Mouse (Mus musculus): Measurements from ENCODE around the gene Tmem233.

The Tmem233 gene

DNA sequence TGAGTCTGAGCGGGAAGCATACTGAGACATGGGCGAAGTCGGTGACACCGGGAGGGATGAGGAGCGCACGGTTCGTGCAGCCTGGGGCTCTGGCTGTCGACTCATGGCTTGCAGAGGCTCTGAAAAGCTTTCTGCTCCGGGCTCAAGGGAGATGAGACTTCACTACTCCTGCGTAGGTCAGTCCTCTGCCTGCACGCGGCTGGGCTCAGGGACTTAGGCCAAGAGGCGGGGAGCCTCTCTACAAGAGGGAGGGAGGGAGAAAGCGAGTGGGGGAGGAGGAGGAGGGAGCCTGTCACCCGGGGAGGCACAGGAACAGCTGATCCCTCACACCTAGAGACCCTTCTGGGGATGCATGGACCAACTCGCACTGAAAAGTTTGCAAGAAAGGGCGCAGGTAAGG lies at the start of gene Tmem233:
Tmem233 (minus strand) TSS at position 164 of the 400 bp plus-strand sequence.
- no peak for DNase-seq

DNA sequence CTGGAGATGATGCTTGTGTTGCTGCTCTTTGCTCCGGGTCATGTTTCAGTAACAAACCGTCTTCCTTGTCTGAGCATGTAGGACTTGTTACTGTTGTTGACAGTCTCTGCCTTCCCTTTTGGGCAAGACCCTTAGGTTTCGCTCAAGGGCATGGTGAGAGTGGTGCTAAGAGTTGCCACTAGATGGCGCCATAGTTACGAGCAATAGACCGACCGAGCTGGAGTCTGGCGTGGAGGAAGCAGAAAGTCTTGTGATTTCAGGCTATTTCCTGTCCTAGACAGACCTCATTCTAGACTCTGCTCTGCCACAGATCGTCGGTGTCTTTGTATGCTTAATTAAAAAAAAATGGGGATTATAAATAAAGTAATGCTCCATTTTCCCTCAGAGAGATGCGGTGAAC lies 40.3 kb upstream of the Tmem233 start:
- peak; percentile 78 for DNase-seq

DNA sequence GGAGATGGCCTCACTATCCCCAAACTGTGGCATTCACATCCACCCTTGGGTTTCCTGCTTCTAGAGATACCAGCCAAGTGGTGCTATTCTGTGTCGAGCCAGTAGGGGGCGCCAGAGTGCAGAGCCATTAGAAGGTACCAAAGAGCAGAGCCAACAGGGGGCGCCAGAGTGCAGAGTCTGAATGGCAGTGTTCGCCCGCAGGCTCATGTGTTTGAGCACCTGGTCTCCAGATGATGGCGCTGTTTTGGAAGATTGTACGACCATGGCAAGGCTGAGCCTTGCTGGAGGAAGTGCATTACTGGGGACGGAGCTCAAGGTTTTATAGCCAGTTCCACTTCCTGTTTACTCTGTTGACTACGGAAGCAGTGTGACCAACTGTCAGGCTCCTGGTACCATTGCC lies 33.5 kb upstream of the Tmem233 start:
- DNase-seq: peak; percentile 68

DNA sequence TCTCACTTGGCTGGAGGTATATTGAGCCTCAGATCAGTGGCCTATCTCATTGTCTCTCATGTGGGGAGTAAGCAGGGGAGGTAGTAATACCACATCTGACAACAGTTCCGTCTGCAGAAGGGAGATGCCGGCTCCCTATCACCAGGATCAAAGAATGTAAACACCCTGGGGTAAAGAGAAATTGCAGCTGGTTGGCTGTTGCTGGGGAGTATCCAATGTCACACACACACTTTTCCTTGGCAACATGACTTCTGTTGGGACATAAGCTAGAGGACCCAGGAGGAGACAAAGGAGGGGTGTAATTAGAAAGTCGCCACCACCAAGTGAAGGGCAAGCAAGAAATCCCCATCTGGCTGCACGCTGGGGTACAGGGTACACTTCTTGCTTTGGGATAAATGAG lies 33.1 kb upstream of the Tmem233 start:
- no peak for DNase-seq

DNA sequence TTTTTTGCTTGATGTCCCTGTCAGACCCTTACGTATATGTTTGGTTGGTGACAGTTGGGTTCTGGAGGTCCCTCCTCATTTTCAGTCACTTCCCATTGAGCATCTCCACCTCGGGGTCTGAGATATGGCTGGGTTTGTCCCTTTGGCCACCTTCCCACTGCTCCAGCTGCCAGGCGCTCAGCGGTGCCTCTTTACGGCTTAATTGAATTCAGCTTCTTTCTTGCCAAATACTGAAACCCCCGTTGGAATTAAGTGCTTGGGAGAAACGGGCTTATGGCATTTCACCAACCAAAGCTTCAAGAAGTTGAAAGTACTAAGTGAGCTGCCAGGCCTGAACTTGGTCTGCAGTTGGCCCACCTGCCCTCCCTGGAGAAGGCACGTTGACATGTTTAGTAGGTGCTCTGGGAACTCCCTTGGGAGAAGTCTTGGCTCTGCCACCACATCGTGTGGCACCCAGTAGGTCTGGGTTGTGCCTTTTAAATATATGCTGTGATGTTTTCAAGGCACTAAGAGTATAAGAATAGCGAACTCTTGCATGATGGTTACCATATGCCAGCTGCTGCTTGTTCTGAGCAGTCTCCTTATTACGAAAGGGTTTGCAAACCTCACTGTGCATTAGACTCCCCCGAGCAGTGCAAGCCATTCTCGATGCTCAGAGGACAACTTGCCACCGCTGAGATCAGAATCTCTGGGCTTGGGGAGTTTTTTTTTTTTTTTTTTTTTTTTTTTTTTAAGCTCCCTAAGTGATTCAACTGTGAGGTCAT lies 32.2 kb upstream of the Tmem233 start:
- DNase-seq: no peak

DNA sequence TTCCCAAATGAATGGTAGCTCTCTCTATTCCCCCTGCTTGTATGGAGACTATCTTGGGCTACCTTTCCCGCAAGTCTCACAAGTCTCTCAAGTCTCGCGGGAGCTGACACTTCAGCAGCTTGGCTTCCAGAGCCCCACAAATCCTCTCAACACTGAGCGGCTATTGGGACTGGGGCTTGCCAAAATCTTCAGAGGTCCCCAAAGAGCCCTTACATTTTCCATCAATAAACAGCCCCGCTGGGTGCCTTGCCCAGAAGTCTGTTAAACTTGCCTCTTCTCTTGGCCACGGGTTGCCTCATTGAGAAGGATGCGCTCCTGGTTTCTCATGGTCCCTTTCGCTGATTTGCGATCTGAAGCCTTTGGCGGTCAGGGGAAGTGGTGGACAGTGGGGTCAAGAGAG lies 25.6 kb upstream of the Tmem233 start:
- no peak for DNase-seq

DNA sequence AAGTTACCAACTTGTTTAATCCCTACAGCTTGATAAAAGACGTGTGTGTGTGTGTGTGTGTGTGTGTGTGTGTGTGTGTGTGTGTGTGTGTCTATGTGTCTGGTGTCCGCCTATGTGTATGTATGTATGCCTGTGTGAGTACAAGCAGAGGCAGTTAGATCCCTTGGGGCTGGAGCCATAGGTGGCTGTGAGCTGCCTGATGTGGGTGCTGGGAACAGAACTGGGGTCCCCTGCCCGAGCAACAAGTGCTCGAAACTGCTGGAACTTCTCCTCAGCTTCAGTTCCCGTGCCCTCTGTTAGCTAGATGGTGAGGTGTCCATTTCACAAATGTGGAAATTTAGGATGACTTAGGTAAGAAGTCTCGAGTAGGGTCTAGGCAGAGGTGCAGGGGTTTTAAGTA lies 1.2 kb upstream of the Tmem233 start:
- no peak for DNase-seq

DNA sequence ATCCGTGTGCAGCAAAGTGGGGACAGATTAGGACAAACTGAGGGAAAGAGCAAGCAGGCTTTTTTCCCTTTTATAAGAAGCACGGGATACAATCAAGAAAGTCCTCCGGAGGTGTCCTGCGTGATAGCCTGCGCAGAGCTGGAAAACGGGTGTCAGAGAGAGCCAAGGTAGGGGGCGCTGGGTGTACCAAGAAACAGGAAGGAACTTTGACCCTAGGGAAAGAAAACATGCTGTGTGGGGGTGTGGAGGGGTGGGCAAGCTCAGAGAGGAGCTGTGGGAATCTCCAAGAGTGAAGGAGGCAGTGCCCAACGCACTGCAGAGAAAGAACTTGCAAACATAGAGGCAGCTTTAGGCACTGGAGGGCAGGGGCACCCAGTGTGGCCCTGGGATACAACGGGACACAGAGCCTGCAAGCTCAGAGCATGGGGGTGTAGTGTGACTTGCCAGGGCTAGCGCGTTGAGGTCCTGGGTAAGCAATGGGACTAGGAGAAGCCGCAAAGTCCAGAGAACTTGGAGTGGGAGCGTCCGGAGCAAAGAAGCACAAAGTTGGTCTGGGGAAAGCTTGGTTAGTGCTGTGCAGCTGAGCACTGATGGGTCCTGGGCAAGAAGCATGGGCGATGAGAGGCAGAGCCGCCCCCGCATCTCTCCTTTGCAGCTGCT lies 673 bp downstream of the Tmem233 start:
- no peak for DNase-seq

DNA sequence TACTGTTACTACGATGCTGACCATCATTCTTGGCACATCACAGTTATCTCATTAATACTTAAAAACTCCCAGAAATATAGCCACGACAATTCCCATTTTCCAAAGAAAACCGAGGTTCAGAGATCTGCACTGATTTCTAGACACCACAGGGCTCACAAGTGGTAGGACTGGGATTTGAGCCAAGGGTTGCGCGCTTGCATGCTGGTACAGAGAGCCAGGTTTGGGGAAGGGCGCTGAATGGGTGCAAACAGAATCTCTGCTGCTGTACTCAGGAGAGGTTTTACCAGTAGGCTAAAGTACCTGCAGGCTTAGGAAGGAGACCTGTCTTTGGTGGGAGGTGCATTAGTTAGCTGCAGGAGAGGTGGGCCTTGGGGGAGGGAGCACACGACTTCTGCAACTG lies 1.4 kb downstream of the Tmem233 start:
- DNase-seq: no peak

DNA sequence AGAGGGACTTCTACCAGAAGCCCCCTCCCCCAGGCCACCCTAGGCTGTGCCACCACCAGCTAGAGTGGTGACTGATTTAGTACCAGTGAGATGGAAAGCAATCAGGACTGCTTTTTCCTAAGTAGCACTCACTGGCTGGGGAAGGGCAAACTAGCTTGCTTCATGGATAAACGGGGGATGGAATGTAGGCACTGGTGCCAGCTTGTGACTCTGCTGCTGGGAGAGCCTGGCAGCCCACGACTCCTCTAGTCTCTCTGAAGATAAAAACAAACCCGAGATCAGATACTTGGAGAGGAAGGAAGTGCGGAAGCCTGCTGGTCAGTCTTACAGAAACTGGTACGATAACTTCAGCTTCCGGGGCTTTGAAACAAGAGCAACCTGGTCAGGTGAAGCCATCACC lies 2.3 kb downstream of the Tmem233 start:
- no peak for DNase-seq

DNA sequence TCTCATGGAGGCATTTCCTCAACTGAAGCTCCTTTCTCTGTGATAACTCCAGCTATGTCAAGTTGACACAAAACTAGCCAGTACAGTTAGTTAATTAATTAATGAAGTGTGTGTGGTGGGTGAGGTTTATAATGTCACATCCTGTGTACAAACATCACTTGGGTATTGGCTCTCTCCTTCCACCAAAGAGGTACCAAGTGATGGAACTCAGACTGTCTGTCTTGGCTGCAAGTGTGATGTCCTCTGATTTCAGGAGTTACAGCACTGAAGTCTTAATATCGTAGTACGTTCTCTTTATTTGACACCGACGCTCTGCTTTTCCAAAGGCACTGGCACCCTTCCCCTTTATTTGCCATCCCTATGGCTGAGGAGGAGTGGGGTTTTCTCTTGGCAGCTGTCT lies 13.4 kb downstream of the Tmem233 start:
- no peak for DNase-seq

DNA sequence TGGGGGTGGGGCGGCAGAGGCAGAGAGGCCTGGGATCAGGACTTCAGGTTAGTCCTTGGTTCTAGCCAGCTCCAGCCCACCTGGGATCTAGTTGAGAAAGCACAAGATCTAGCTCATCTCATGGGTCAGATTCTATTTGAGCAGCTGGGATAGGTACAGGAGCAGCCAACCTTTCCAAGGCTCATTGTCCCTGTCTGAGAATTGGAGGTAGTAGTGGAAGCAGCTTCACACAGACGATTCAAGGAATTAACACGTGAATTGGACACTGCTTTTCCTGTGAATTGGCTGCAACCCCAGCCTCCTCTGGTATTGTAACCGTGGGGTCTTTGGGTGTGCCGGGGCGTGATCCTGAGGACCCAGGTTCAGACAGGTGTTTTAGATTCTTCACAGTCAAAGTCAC lies 30.2 kb downstream of the Tmem233 start:
- no peak for DNase-seq

DNA sequence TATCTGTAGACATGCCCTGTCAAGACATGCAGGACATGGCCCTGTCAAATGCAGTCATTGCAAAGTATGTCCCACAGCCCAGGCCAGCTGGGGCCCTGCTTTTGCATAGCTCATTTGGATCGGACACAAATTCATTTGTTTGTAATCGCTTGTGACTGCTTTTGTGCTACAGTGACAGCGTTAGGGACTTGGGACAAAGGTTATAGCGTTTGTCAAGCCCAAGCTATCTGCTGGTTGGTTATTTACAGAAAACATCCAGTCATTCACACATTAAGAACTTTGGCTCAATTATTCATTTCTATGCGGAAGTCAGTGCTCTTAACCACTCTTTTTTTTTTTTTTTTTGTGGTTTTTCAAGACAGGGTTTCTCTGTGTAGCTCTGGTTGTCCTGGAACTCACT lies 30.9 kb downstream of the Tmem233 start:
- DNase-seq: no peak

DNA sequence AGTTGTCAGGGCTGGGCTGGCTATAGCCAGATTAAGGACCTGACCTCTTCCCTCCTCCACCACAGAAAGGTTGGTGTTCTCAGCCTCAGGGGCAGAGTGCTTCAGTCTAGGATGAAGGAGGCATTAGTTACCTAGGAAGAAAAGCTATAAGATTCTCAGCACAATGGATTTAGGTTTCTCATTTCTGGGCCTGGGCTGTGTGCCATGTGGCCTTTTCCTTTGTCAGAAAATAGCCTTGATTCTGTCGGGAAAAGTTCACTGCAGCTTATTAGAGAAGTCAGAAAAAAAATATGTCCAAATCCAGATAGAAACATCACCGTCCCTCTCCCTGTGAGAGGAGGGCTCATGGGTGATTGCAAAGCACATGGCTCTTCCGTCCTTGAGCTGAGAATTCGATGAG lies 33.2 kb downstream of the Tmem233 start:
- no peak for DNase-seq

DNA sequence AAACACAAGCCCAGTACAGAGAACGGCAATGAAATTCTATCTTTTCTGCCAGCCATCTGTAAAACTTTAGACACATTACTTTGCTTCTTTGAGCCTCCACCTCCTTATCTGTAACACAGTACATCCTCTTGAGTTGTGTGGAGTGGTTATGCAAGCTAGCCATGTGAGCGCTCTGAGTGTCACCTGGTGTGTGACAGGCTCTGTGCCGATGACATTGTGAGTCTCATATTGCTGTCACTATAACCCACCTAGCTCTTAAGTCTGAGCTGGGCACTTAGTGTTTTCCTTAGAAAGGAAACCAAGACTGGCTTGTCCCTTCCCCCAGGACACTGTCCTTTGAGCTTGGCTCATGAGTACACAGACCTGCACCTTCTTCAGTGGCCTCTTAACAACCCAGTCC lies 34.7 kb downstream of the Tmem233 start:
- DNase-seq: no peak

DNA sequence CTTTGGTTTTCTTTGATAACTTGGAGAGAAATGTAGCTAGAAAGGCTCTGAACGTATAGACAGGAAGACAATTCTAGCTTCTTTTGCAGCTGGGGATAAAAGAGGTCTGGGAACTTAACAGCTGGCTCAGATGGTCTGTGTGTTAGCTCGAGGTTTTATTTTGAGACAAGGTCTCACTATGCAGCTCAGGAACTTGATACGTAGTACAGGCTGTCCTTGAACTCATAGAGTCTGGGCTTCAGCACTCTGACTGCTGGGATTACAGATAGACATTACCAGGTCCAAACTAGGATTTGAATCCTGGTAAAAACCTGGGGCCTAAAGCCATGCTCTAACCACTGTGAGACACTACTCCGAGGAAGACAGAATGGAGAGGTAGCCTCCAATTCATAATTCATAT lies 36.8 kb downstream of the Tmem233 start:
- no peak for DNase-seq

DNA sequence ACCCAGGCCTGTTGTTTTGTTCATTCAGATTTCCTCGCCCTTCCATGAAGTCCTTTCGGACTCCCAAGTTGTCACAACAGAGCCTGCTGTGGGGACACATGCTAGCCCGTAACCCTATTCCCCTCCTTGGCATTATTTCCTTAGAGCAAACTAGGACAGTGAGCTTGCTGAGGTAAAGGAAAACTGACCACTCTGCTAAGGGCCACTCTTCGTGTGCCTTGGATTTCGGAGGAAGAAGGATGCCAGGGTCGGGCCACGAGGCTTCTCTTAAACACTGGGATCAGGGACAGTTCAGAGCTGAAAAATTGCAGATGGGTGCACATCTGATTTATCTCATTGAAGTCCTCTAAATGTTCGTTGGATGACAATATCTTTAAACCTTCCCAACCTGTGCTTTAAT lies 37.5 kb downstream of the Tmem233 start:
- DNase-seq: no peak

DNA sequence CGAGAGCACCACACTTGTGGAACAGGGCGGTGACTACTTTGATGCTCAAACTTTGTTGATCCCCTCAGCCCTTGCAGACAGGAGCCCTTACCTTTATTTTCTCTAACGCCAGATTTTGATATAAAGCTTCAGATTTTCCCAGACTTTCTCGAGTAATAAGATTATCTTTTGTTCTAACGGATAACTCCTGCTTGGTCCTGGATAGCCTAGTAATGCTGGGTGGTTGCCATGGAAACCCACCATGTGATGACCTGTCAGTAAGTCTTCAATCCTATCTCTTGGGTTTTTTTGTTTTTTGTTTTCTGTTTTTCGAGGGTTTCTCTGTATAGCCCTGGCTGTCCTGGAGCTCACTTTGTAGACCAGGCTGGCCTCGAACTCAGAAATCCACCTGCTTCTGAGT lies 40.8 kb downstream of the Tmem233 start:
- DNase-seq: no peak

DNA sequence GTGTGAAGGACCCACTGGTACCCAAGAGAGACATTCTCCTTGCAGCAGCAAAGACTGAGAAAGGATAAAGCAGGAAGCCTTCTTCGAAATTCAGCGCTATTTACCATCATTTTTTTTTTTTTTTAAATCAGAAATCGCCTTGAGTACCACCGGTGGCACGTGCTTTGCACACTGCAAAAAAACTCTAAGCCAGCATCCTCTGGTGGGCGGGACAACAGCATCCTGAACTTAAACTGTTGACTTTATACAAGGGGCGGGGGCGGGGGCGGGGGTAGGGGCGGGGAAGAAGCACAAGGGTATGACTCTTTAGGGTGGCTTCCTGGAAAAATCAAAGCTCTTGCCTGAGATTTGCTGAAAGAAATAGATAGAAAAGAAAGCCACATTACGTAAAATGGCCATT lies 43.3 kb downstream of the Tmem233 start:
- no peak for DNase-seq

DNA sequence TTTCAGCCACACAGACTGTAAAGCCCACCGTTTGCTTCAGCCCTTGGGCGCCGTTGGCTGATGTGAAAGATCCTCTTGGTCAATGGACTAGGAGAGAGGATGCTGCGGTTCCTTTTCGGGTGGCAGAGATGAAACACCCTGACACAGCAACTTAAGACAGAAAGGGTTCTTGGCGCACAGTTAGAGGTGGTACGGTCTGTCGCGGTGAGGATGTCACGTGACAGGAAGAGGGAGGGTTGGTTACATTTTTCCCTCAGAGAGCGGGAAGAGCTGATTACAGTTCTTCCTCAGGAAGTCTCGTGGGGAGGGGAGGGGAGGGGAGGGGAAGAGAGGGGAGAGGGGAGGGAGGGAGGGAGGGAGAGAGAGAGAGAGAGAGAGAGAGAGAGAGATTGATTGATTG lies 45.3 kb downstream of the Tmem233 start:
- no peak for DNase-seq

DNA sequence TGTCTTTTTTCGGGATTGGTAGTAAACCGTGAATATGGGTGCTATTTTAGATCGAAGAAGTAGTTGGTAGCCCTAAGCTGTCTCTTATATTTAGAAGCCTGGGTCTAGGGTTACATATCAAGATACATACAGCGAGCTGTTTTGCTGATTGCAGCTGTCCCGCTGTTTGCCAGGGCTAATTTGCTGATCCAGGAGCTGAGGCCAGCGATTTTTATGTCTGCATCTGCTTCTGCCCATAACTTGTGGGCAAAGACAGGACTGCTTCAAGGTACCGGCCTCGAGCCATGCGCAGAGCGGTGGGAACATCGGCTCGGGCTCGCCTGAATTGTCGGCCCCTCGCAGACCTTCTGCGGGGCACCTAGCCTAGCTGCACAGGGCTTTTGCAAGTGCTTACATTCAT lies 46.6 kb downstream of the Tmem233 start:
- DNase-seq: no peak

DNA sequence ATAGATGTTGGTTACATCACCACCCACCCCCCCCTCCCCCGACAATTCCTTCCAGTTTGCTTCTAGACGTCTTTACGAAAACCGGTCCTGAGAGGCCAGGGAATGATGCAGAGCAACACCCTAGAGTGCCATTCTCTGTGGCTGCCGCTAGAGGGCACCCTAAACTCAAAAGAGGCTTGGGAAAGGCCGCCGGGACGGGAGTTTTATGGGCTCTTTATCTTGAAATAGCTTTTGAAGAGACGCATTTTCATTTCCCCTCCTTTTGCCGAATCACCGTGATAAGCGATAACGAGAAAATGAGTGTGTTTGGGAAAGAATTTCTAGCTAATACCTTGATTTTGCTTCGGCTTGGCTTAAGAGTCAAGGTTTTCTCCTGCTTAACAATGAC lies 51.9 kb downstream of the Tmem233 start:
- DNase-seq: peak; percentile 78

DNA sequence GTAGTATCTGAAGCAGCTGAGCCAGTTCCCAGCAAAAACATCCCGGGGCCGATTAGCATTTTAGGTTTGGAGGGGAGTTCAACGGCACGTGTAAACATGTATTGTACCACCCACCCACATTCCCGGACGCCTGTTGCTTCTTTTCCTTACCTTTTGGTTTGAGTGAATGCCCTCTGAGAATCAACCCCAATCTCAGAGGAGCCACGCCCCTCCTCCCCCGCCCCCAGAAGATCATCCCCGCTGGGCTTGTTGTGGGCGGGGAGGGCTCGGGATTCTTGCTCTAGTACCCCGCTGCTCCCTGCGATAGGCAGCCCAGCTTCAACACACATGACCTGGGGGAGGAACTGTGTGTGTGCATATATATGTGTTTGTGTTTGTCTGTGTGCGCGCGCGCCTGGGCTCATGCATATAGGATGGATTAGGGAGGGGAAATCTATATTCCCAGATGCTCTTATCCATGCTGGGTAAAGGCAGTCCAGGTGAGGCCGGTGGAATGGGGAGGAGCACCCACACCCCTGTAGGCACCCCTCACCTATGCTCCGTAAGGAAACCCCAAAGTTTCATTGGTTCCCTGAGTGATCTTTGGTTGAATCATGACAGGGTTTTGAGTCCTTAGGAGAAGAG lies 52.4 kb downstream of the Tmem233 start:
- no peak for DNase-seq

DNA sequence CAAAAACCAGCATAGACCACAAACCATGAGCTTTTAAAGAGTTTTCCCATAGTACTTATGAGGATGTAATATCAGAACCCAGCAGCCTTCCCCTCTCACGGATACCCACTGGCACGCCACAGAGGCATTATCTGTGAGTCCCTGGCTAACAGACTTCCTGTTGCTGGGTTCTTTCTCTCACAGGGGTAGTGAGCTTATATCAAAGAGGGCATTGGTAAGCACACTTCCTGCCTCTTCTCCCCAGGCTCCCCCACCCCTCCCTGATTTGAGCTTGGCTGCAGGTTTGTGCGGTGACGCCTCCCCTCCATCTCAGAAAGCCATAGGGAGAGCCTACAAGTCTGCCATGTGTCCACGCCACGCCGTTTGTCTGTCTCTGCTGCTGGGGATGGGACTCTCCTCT lies 54.0 kb downstream of the Tmem233 start:
- DNase-seq: peak; percentile 81

DNA sequence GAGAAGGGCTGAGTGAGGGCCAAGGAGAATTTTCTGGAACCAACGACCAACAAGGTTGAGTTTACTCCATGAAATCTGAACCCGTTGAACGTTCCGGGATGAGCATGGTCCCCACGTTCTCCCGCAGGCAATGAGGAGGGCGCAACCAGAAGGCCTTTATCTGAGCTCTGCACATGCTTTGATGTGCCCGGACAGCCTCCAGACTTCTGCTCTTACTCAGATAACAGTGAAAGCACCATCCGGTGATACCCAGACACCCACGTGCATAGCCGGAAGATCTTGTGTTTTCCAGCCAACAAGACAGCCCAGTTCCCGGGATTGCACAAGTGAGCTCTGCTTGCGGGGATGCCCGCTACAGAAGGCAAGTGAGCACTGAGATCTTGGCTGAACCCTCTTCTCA lies 56.5 kb downstream of the Tmem233 start:
- DNase-seq: no peak
